Mouse (Mus musculus) CH12.LX (cell line): ENCODE measurements around the gene Arhgap28. TPM values are rescaled to one million over a fixed set of nuclear protein-coding genes. Genes with fewer than 3 reads are reported as not detected.

Source experiments
- DNase-seq: peaks from one replicate; pipeline ENCODE4 v3.0.0-alpha.2; 2013; ENCODE audit errors: extremely low read depth
- H3K27ac ChIP-seq: 2 replicates; pipeline ENCODE4 v1.5.1; 2012; ENCODE audit warnings: low read depth, mild to moderate bottlenecking, control low read depth, moderate library complexity; ENCODE audit not compliant: insufficient read depth
- H3K27me3 ChIP-seq: replicated peaks from 2 replicates; pipeline ENCODE3; 2012; ENCODE audit warnings: inconsistent platforms
- H3K36me3 ChIP-seq, 2 experiments: replicated peaks in 1 of 2; 2 replicates each; pipeline versions ENCODE3 to v1.6.1; 2012; ENCODE audit warnings: inconsistent platforms in 1 of 2, low read length in 1 of 2, mild to moderate bottlenecking in 1 of 2, mixed read lengths in 1 of 2, moderate library complexity in 1 of 2; ENCODE audit not compliant: control insufficient read depth in 1 of 2, insufficient read depth in 1 of 2
- H3K4me1 ChIP-seq, 2 experiments: 2 replicates each; pipeline ENCODE4 v1.6.1; 2012; ENCODE audit warnings: inconsistent platforms in 1 of 2, moderate library complexity in 1 of 2; ENCODE audit not compliant: insufficient read depth in 2 of 2, control insufficient read depth in 1 of 2
- H3K4me2 ChIP-seq: 2 replicates; pipeline ENCODE4 v1.6.1; 2012; ENCODE audit warnings: low read depth, mild to moderate bottlenecking, control low read depth; ENCODE audit not compliant: poor library complexity, insufficient read depth, severe bottlenecking
- H3K4me3 ChIP-seq, 3 experiments: fragments of 150-350 bp in 1 of 3; sonication (generic) in 1 of 3; replicated peaks in 1 of 3; 2 replicates each; pipeline versions ENCODE3 to v1.5.1; 2011 to 2012; ENCODE audit warnings: low read depth in 2 of 3, low read length in 2 of 3, mild to moderate bottlenecking in 2 of 3, moderate library complexity in 2 of 3, control low read depth in 1 of 3, improper control_type of control experiment in 1 of 3, inconsistent platforms in 1 of 3, mixed read lengths in 1 of 3; ENCODE audit not compliant: poor library complexity in 1 of 3
- H3K79me2 ChIP-seq: replicated peaks from 2 replicates; pipeline ENCODE4 v1.6.1; 2012; ENCODE audit warnings: mild to moderate bottlenecking, moderate library complexity; ENCODE audit not compliant: control insufficient read depth, poor library complexity, insufficient read depth, severe bottlenecking; ENCODE audit errors: extremely low read depth
- H3K9ac ChIP-seq: 2 replicates; pipeline ENCODE4 v1.6.1; 2012; ENCODE audit warnings: low read depth, mild to moderate bottlenecking, control low read depth, moderate library complexity; ENCODE audit not compliant: insufficient read depth
- H3K9me3 ChIP-seq: replicated peaks from 2 replicates; pipeline ENCODE3; 2012; ENCODE audit warnings: low read length, inconsistent platforms, mixed read lengths
- BHLHE40 ChIP-seq: IDR thresholded peaks from 2 replicates; pipeline ENCODE4 v1.6.1; 2011; ENCODE audit warnings: mild to moderate bottlenecking, low read depth, low read length, improper control_type of control experiment
- CHD2 ChIP-seq: IDR thresholded peaks from 2 replicates; pipeline ENCODE4 v1.6.1; 2011; ENCODE audit warnings: low read length, improper control_type of control experiment
- CTCF ChIP-seq, 2 experiments: IDR thresholded peaks in 1 of 2; conservative IDR thresholded peaks in 1 of 2; 2 replicates each; pipeline ENCODE4 v1.5.1; 2011 to 2012; ENCODE audit warnings: low read depth in 2 of 2, low read length in 2 of 2, improper control_type of control experiment in 1 of 2, inconsistent platforms in 1 of 2, mild to moderate bottlenecking in 1 of 2, moderate library complexity in 1 of 2
- E2F4 ChIP-seq: IDR thresholded peaks from 2 replicates; pipeline ENCODE4 v1.6.1; 2011; ENCODE audit warnings: low read depth, low read length, improper control_type of control experiment; ENCODE audit not compliant: insufficient replicate concordance
- EP300 ChIP-seq: IDR thresholded peaks from 2 replicates; pipeline ENCODE4 v1.6.1; 2011; ENCODE audit warnings: low read length, improper control_type of control experiment
- ETS1 ChIP-seq: conservative IDR thresholded peaks from 2 replicates; pipeline ENCODE4 v1.6.1; 2012; ENCODE audit warnings: low read depth, mild to moderate bottlenecking, inconsistent platforms, low read length, improper control_type of control experiment, moderate library complexity
- GABPA ChIP-seq: IDR thresholded peaks from 2 replicates; pipeline ENCODE4 v1.6.1; 2012; ENCODE audit warnings: low read depth, low read length, improper control_type of control experiment, inconsistent platforms; ENCODE audit not compliant: insufficient replicate concordance
- HCFC1 ChIP-seq: IDR thresholded peaks from 2 replicates; pipeline ENCODE4 v1.6.1; 2012; ENCODE audit warnings: low read depth, mild to moderate bottlenecking, inconsistent platforms, low read length, improper control_type of control experiment
- KAT2A ChIP-seq: IDR thresholded peaks from 2 replicates; pipeline ENCODE4 v1.6.1; 2012; ENCODE audit warnings: low read length, improper control_type of control experiment, inconsistent platforms; ENCODE audit not compliant: insufficient replicate concordance
- MAZ ChIP-seq: IDR thresholded peaks from 2 replicates; pipeline ENCODE4 v1.6.1; 2012; ENCODE audit warnings: low read depth, mild to moderate bottlenecking, inconsistent platforms, low read length, improper control_type of control experiment, moderate library complexity
- MEF2A ChIP-seq: IDR thresholded peaks from 2 replicates; pipeline ENCODE4 v1.6.1; 2014; ENCODE audit warnings: low read depth, mild to moderate bottlenecking, inconsistent platforms, low read length, improper control_type of control experiment, borderline replicate concordance
- MYC ChIP-seq: IDR thresholded peaks from 2 replicates; pipeline ENCODE4 v1.6.1; 2011; ENCODE audit warnings: low read depth, mild to moderate bottlenecking, improper control_type of control experiment, low read length
- NELFE ChIP-seq: IDR thresholded peaks from 2 replicates; pipeline ENCODE4 v1.6.1; 2011; ENCODE audit warnings: low read depth, low read length, improper control_type of control experiment
- NRF1 ChIP-seq: IDR thresholded peaks from 2 replicates; pipeline ENCODE4 v1.6.1; 2014; ENCODE audit warnings: low read depth, mild to moderate bottlenecking, inconsistent platforms, low read length, improper control_type of control experiment, moderate library complexity
- PAX5 ChIP-seq: IDR thresholded peaks from 2 replicates; pipeline ENCODE4 v1.6.1; 2012; ENCODE audit warnings: low read length, inconsistent platforms, mixed read lengths
- POLR2AphosphoS2 ChIP-seq: IDR thresholded peaks from 2 replicates; pipeline ENCODE4 v1.6.1; 2011; ENCODE audit warnings: low read depth, low read length, improper control_type of control experiment
- RAD21 ChIP-seq: IDR thresholded peaks from 2 replicates; pipeline ENCODE4 v1.6.1; 2011; ENCODE audit warnings: low read depth, mild to moderate bottlenecking, low read length, improper control_type of control experiment, moderate library complexity
- RCOR1 ChIP-seq: conservative IDR thresholded peaks from 2 replicates; pipeline ENCODE4 v1.6.1; 2012; ENCODE audit warnings: low read depth, mild to moderate bottlenecking, inconsistent platforms, low read length, improper control_type of control experiment
- SIN3A ChIP-seq: IDR thresholded peaks from 2 replicates; pipeline ENCODE4 v1.6.1; 2012; ENCODE audit warnings: low read length, improper control_type of control experiment, inconsistent platforms
- SMC3 ChIP-seq: IDR thresholded peaks from 2 replicates; pipeline ENCODE4 v1.6.1; 2011; ENCODE audit warnings: low read depth, low read length, improper control_type of control experiment
- TCF12 ChIP-seq: IDR thresholded peaks from 2 replicates; pipeline ENCODE4 v1.6.1; 2014; ENCODE audit warnings: low read depth, mild to moderate bottlenecking, inconsistent platforms, low read length, improper control_type of control experiment
- UBTF ChIP-seq: IDR thresholded peaks from 2 replicates; pipeline ENCODE4 v1.6.1; 2012; ENCODE audit warnings: low read depth, mild to moderate bottlenecking, inconsistent platforms, low read length, improper control_type of control experiment, moderate library complexity
- USF2 ChIP-seq: conservative IDR thresholded peaks from 2 replicates; pipeline ENCODE4 v1.6.1; 2011; ENCODE audit warnings: low read depth, low read length, improper control_type of control experiment
- ZC3H11A ChIP-seq: IDR thresholded peaks from 2 replicates; pipeline ENCODE4 v1.6.1; 2012; ENCODE audit warnings: low read depth, mild to moderate bottlenecking, inconsistent platforms, low read length, improper control_type of control experiment
- ZKSCAN1 ChIP-seq: IDR thresholded peaks from 2 replicates; pipeline ENCODE4 v1.6.1; 2012; ENCODE audit warnings: low read depth, inconsistent platforms, low read length, improper control_type of control experiment, borderline replicate concordance
- ZMIZ1 ChIP-seq: IDR thresholded peaks from 2 replicates; pipeline ENCODE4 v1.6.1; 2012; ENCODE audit warnings: low read depth, mild to moderate bottlenecking, inconsistent platforms, low read length, improper control_type of control experiment
- ZNF384 ChIP-seq: IDR thresholded peaks from 2 replicates; pipeline ENCODE4 v1.6.1; 2012; ENCODE audit warnings: low read depth, low read length, improper control_type of control experiment, inconsistent platforms
- dilution Hi-C: fragments of 300-500 bp; cut with MboI; formaldehyde crosslinking; loops from 2 replicates; pipeline ENCODE4 v1.14.3; 2020; ENCODE audit warnings: low sequenced_read_pairs; ENCODE audit not compliant: extremely low pct_unique_long_range_greater_than_20kb, extremely low pct_ligation_motif_present
- in situ Hi-C: fragments of 300-500 bp; cut with MboI; formaldehyde crosslinking; loops from 3 replicates; pipeline ENCODE4 v1.14.3; 2019; ENCODE audit warnings: low sequenced_read_pairs, low pct_ligation_motif_present, low pct_unique_long_range_greater_than_20kb, mixed read lengths
- polyA plus RNA-seq: library from polyadenylated mRNA; unstranded; fragments of >175 nt; gene quantifications from 2 replicates; pipeline ENCODE4 v1.2.1, GENCODE M21; 2012; ENCODE audit warnings: low read depth; ENCODE audit not compliant: insufficient read length
- total RNA-seq, 2 experiments: library from RNA; depleted of rRNA; stranded (reverse); fragments of 300-350 nt in 1 of 2; fragments of >200 nt in 1 of 2; gene quantifications; 2 replicates each; pipeline ENCODE4 v1.2.3; 2012 to 2014

The Arhgap28 gene
- total and polyA plus RNA-seq, 3 experiments = not detected

DNA sequence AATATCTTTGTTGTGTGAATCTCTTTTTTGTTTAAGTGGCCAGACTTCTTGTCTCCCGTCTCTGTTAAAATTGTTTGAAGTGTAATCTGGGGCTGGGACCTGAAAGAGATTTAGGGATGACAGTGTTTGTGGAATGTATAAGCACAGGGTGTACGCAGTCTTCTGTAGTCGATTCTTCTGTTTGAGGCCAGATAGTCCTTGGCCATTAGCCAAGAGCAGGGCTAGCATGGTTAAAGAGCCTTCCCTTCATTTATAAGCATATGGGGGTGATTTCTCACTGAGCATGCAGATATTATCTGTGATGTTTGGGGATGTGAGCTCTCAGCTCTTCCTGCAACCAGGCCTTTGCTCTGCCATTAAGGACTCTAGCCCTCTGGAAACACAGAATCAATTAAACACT lies 13.2 kb upstream of the Arhgap28 start:
- TF ChIP-seq RCOR1 (no peak), MAZ (no peak), SIN3A (no peak), HCFC1 (no peak), RAD21 (no peak), EP300 (no peak), GABPA (no peak), PAX5 (no peak), UBTF (no peak), NRF1 (no peak)
- TF ChIP-seq, all 38 proteins: peak for 0
- Histone ChIP-seq H3K36me3 (no peaks in the 10 kb centered on the region), H3K9ac (no peak overlapping the region), H3K4me1 (no peaks in the 10 kb centered on the region), H3K4me3 (no peak overlapping the region), H3K27me3 (no peaks in the 10 kb centered on the region), H3K27ac (no peak overlapping the region), H3K4me2 (no peak overlapping the region), H3K9me3 (peaks cover 72% of the 10 kb centered on the region), H3K79me2 (no peaks in the 10 kb centered on the region)
- DNase-seq = no peak
- dilution Hi-C loops = no loop called here
- in situ Hi-C loops = no loop called here

DNA sequence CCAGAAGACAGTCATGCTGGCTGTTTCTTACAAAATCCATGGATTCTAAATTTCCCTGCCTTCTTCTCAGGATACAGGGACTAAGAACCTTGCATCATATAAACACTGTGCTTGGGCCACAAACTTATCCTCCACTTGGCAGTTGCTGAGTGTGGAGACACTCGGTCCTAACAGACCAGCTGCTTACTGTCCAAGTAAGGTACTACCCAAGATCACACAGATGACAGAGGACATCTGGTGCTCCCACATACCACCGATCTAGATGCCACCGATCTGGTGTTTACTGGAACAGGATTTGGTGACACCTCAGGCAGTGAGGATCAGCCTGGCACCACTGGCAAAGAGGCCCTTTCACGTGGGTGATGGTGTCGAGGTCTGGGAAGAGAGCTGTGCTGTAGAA lies 7.7 kb upstream of the Arhgap28 start:
- peaks cover 71% of the 10 kb centered on the region for H3K9me3 ChIP-seq
- dilution Hi-C loops = no loop called here
- no peak overlapping the region for H3K4me3 ChIP-seq

DNA sequence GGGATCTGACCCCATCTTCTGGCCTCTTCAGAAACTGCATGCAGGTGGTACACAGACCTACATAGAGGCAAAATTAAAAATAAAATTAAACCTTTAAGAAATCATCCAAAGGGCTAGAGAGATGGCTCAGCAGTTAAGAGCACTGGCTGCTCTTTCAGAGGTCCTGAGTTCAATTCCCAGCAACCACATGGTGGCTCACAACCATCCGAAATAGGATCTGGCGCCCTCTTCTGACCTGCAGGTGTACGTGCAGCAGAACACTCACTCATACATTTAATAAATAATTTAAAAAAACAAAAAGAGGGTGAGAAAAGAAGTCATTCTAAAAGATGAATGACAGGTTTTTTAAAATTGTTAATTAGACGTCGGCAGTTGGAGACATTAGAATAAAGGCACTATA lies 6.1 kb upstream of the Arhgap28 start:
- dilution Hi-C loops (no loop called here), in situ Hi-C loops (no loop called here)
- no peaks in the 10 kb centered on the region for H3K4me1 ChIP-seq
- no peak overlapping the region for H3K9ac ChIP-seq
- H3K27me3 ChIP-seq = no peaks in the 10 kb centered on the region
- TF ChIP-seq CHD2 (no peak), SMC3 (no peak), ZC3H11A (no peak), ZNF384 (no peak), MYC (no peak), NELFE (no peak), BHLHE40 (no peak), TCF12 (no peak), ETS1 (no peak), MEF2A (no peak), MAZ (no peak), ZKSCAN1 (no peak), EP300 (no peak), PAX5 (no peak), KAT2A (no peak), USF2 (no peak), ZMIZ1 (no peak), CTCF (conservative IDR thresholded peaks at IDR 0.05 in 1 of 2, IDR thresholded peaks at IDR 0.05 in 1 of 2; ENCODE audit: low read depth in 2 of 2, low read length in 2 of 2) (no peak), POLR2AphosphoS2 (no peak)
- H3K36me3 ChIP-seq = no peaks in the 10 kb centered on the region
- H3K79me2 ChIP-seq = no peaks in the 10 kb centered on the region
- H3K27ac ChIP-seq = no peak overlapping the region
- H3K9me3 ChIP-seq = peaks cover 79% of the 10 kb centered on the region
- no peak overlapping the region for H3K4me3 ChIP-seq
- no peak overlapping the region for H3K4me2 ChIP-seq
- DNase-seq = no peak

More for the DNA sequence above, 7.7 kb upstream of the Arhgap28 start:
- Histone ChIP-seq H3K36me3 (no peaks in the 10 kb centered on the region), H3K4me1 (no peaks in the 10 kb centered on the region), H3K27me3 (no peaks in the 10 kb centered on the region), H3K27ac (no peak overlapping the region), H3K79me2 (no peaks in the 10 kb centered on the region), H3K9ac (no peak overlapping the region), H3K4me2 (no peak overlapping the region)
- DNase-seq = no peak
- in situ Hi-C loops = no loop called here
- TF ChIP-seq E2F4 = no peak
- no peak for TF ChIP-seq MYC
- TF ChIP-seq, all 38 proteins: peak for 0
